Mouse (Mus musculus): ENCODE measurements around the gene Scnn1a.

Gene Scnn1a

GRCm38 (mm10) chr6:125361467-125362291 is 41.2 kb downstream of the Scnn1a start:
- DNase-seq (ENCODE audit: low read depth, low spot score), result no peak

- no peak for DNase-seq (ENCODE audit: low read depth, low spot score)
Observed at GRCm38 (mm10) chr6:125363021-125363420, 42.6 kb downstream of the Scnn1a start.

- no peak for DNase-seq (ENCODE audit: low read depth, low spot score)
Observed at GRCm38 (mm10) chr6:125363451-125364242, 43.2 kb downstream of the Scnn1a start.

GRCm38 (mm10) chr6:125364448-125364847 is 44.0 kb downstream of the Scnn1a start:
- DNase-seq (ENCODE audit: low read depth, low spot score), result no peak

GRCm38 (mm10) chr6:125365522-125365921 is 45.1 kb downstream of the Scnn1a start:
- no peak for DNase-seq (ENCODE audit: low read depth, low spot score)

GRCm38 (mm10) chr6:125366133-125366532 is 45.7 kb downstream of the Scnn1a start:
- DNase-seq (ENCODE audit: low read depth, low spot score), result no peak

GRCm38 (mm10) chr6:125367758-125368371 is 47.4 kb downstream of the Scnn1a start:
- DNase-seq (ENCODE audit: low read depth, low spot score), result no peak

- no peak for DNase-seq (ENCODE audit: low read depth, low spot score)
Observed at GRCm38 (mm10) chr6:125377042-125377441, 56.6 kb downstream of the Scnn1a start.

GRCm38 (mm10) chr6:125377582-125378451 is 57.4 kb downstream of the Scnn1a start:
- DNase-seq (ENCODE audit: low read depth, low spot score), result no peak

GRCm38 (mm10) chr6:125378621-125379020 is 58.2 kb downstream of the Scnn1a start:
- DNase-seq (ENCODE audit: low read depth, low spot score), result no peak

- DNase-seq (ENCODE audit: low read depth, low spot score), result no peak
Observed at GRCm38 (mm10) chr6:125379781-125380180, 59.3 kb downstream of the Scnn1a start.

GRCm38 (mm10) chr6:125380372-125381360 is 60.2 kb downstream of the Scnn1a start, which contains the start of gene Plekhg6:
TSS of gene Plekhg6 (minus strand) at chr6:125380793.
- no peak for DNase-seq (ENCODE audit: low read depth, low spot score)

- no peak for DNase-seq (ENCODE audit: low read depth, low spot score)
Observed at GRCm38 (mm10) chr6:125382024-125382423, 61.6 kb downstream of the Scnn1a start.

- no peak for DNase-seq (ENCODE audit: low read depth, low spot score)
Observed at GRCm38 (mm10) chr6:125385066-125385974, 64.9 kb downstream of the Scnn1a start.

- no peak for DNase-seq (ENCODE audit: low read depth, low spot score)
Observed at GRCm38 (mm10) chr6:125386080-125386479, 65.6 kb downstream of the Scnn1a start.

- DNase-seq (ENCODE audit: low read depth, low spot score), result no peak
Observed at GRCm38 (mm10) chr6:125389853-125390252, 69.4 kb downstream of the Scnn1a start.

All from embryo, embryonic 11.5 days (tissue).